Mouse (Mus musculus) heart, embryonic 10.5 days (tissue): ENCODE data around the gene Ntsr1. TPM values are rescaled to one million over a fixed set of nuclear protein-coding genes. Genes with fewer than 3 reads are reported as not detected.
A peak's percentile ranks its signal among the peaks of the same experiment; 100 is the strongest.

Experiments used
- DNase-seq: peaks from one replicate; pipeline ENCODE4 v3.0.0-alpha.2; 2017; ENCODE audit warnings: low spot score
- H3K27ac ChIP-seq: fragments of 300-500 bp; sonication (generic); 2 replicates; pipeline ENCODE4 v1.5.1; 2016; ENCODE audit warnings: mild to moderate bottlenecking
- H3K27me3 ChIP-seq: fragments of 300-500 bp; sonication (generic); 2 replicates; pipeline ENCODE4 v1.6.1; 2016; ENCODE audit warnings: mild to moderate bottlenecking; ENCODE audit not compliant: poor library complexity, insufficient read depth, severe bottlenecking
- H3K36me3 ChIP-seq: fragments of 300-500 bp; sonication (generic); 2 replicates; pipeline ENCODE4 v1.6.1; 2016; ENCODE audit warnings: mild to moderate bottlenecking, moderate library complexity
- H3K4me1 ChIP-seq: fragments of 300-500 bp; sonication (generic); 2 replicates; pipeline ENCODE4 v1.6.1; 2016; ENCODE audit warnings: mild to moderate bottlenecking
- H3K4me3 ChIP-seq: fragments of 300-500 bp; sonication (generic); 2 replicates; pipeline ENCODE4 v1.5.1; 2016; ENCODE audit warnings: mild to moderate bottlenecking, moderate library complexity
- H3K9me3 ChIP-seq: fragments of 300-500 bp; sonication (generic); 2 replicates; pipeline ENCODE4 v1.6.1; 2016; ENCODE audit warnings: mild to moderate bottlenecking, moderate library complexity
- WGBS: fragments of 180-500 bp; shearing (Covaris S2); methylation state at CpG from one replicate; pipeline ENCODE4 v1.1.7; 2016; 5-methylcytosine and 5-hydroxymethylcytosine counted together
- polyA plus RNA-seq: library from polyadenylated mRNA; unstranded; fragments of >200 nt; fragmentation: Nextera tagmentation; extraction: Ambion mirVana; gene quantifications from 2 replicates; pipeline ENCODE4 v1.2.1, GENCODE M21; 2016

Gene Ntsr1
- 0.12 and 0.26 TPM in 2 replicates for polyA plus RNA-seq

DNA sequence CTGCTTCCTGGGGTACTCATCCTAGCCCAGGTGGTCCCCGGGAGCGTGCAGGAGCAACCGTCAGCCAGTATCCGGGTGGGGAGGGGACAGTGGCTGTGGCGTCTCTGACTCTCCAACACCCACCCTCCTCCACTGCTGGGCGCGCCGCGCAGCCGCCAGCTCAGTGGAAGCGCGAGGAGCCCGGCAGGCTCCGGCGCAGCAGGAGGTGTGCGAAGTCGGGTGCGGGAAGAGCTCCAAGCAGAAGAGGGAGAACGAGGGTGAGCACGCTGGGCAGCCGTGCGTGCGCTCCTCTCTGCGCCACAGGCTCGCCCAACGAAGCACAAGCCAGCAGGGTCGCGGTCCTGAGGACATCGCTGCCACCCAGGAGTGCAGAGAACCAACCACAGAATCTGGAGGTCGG is at the start of gene Ntsr1:
TSS of gene Ntsr1 (plus strand) at position 236 of the 400 bp plus-strand sequence.
- peaks cover 38% of the 10 kb centered on the region for H3K4me1 ChIP-seq
- peak within 1 kb of the TSS; percentile 6; the same call in 1 of the 2 replicates for H3K27ac ChIP-seq
- peak within 1 kb of the TSS; percentile 53 for H3K4me3 ChIP-seq
- no peak for DNase-seq
- no peaks in the 10 kb centered on the region for H3K36me3 ChIP-seq
- under 1% methylated on average over 30 of the region's 30 CpGs for WGBS
- H3K9me3 ChIP-seq: no peaks in the 10 kb centered on the region
- peaks cover 73% of the 10 kb centered on the region for H3K27me3 ChIP-seq

DNA sequence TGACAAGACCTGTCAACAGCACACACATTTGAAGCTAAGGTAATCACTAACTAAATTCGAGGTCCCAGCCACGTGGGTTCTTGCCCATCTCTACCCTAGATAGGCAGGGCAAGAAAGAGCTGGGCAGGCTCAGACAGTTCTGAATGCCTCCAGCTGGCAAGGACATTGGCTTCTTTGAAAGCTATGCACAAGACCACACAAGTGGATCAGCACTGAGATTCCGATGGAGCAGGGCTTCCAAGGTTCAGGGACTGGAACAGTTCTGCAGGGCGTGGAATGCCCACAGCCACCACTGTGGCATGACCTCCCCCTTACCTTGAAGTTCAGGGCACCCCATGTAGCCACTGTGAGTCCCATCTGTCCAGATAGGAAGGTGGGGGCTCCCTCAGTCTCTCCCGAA is 49.2 kb upstream of the Ntsr1 start:
- no peak for DNase-seq
- no peaks in the 10 kb centered on the region for H3K36me3 ChIP-seq
- WGBS: 75% methylated on average over 5 of the region's 5 CpGs

DNA sequence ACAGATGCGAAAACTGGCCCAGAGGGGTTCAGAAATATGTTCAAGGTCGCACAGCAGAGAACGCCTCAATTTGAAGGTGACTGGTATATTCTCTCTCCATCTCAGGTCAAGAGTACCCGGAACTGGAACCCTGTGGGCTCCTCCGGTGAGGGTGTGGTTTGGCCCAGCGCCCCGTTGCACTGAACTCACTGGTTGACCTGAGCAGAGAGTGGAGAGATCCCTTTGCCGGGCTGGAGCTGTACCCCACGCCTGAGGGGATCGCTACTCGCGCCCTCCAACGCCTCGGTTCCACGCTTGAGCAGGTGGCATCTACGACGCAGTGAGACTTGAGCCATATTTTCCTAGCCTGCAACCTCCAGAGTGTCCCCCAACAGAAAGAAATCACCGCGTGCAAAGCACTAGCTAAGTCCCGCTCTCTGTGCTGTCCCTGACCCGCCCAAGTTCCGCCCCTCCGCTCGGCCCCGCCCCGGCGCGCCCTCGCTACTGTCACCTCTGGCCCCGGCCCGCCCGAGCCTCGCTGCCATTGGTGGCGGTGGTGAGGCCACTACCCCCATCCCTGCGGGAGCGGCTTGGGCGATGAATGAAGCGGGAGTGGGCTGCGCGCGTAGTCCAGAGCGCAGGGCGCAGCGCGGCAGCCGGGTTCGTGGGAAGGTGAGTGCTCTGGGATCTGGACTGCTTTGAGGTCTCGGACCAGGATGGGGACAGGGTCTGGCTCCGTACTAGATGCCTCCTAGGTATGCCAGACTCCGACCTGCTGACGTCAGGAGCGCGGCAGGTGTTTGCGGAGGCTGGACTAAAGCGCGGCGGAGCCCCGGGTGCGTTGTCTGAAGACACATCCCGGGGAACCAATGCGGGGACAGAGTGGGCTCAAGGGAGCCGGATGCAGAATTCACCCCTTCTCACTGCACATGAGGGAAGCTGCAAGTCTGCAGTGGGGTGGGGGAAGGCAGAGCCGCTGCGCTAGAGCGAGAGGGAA is 43.8 kb upstream of the Ntsr1 start, which contains the start of gene Slco4a1:
TSS of gene Slco4a1 (plus strand) at position 523 of the 976 bp plus-strand sequence.
- DNase-seq: peak; percentile 95
- WGBS: 2% methylated on average over 65 of the region's 65 CpGs
- H3K4me3 ChIP-seq: peak within 1 kb of the TSS; percentile 68
- no peaks in the 10 kb centered on the region for H3K9me3 ChIP-seq
- H3K27ac ChIP-seq: peak within 1 kb of the TSS; percentile 73
- H3K36me3 ChIP-seq: no peaks in the 10 kb centered on the region
- peaks cover 31% of the 10 kb centered on the region for H3K4me1 ChIP-seq
- peaks cover 56% of the 10 kb centered on the region for H3K27me3 ChIP-seq

More for the DNA sequence above, 49.2 kb upstream of the Ntsr1 start:
- H3K4me3 ChIP-seq: no peak overlapping the region
- H3K9me3 ChIP-seq: no peaks in the 10 kb centered on the region
- no peak overlapping the region for H3K27ac ChIP-seq
- H3K27me3 ChIP-seq: peaks cover 27% of the 10 kb centered on the region
- peaks cover 16% of the 10 kb centered on the region for H3K4me1 ChIP-seq

DNA sequence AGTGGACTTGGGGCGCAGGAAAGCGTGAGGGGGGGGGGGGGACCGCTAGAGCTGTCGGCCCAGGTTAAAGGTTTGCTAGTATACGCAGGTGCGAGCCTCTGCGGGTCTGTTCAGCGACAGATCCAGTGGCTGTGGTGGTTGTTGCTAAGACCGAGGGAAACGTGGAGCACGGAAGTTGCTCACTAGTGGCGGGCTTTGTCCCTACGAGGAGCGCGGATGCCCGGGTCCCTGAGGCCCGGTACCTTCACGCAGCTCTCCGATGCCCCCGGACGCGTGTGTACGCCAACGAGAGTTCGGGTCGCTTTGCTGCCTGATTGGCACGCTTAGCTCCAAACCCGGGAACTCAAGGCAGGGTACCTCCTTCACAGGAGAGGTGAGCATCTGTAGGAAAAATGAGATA is 43.1 kb upstream of the Ntsr1 start:
- Histone ChIP-seq H3K9me3 (no peaks in the 10 kb centered on the region), H3K36me3 (no peaks in the 10 kb centered on the region), H3K4me3 (peak overlapping the region; percentile 68), H3K27ac (peak overlapping the region; percentile 73; the same call in 1 of the 2 replicates), H3K27me3 (peaks cover 57% of the 10 kb centered on the region), H3K4me1 (peaks cover 31% of the 10 kb centered on the region)
- DNase-seq: no peak
- 3% methylated on average over 28 of the region's 28 CpGs for WGBS

DNA sequence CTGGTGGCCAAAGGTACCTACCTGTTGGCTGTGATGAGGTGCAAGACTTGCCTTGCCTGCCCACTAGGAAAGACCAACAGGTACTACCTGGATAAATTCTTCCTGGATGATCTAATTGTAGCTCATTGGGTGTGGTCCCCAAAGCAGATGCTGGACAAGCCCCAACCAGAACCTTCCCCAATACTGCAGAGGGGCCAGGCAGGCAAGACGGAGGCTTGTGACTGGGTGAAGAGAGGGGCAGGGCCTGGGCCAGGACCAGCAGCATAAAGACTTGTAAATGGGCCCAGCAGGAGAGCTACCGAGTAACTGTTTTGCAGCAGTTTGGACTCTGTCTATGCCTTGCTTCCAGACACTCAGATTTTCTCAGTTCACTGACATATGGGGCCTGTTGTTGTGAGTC is 42.1 kb upstream of the Ntsr1 start:
- H3K4me3 ChIP-seq: no peak overlapping the region

DNA sequence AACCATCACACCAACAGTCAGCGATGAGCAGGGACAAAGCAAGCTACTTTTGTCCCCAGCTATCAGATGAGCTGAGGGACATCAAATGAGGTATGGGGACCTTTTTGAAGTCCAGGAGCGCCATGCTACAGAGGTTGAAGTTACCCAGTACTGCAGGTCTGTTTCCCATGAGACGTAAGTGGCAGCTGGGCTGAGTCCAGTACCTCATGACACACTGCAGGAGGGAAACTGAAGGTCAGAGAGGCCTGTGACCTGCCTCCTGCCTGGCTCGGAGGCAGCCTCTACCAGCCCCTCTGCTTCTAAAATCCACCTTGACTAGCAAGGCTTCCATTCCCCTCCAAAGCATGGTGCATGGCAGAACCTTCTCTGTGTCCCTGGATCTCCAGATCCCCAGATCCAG is 40.3 kb upstream of the Ntsr1 start:
- Histone ChIP-seq H3K4me3 (no peak overlapping the region), H3K9me3 (no peaks in the 10 kb centered on the region), H3K36me3 (no peaks in the 10 kb centered on the region), H3K4me1 (peaks cover 24% of the 10 kb centered on the region), H3K27ac (no peak overlapping the region), H3K27me3 (peaks cover 67% of the 10 kb centered on the region)
- 75% methylated on average over 4 of the region's 4 CpGs for WGBS
- no peak for DNase-seq

More for the DNA sequence above, 42.1 kb upstream of the Ntsr1 start:
- peaks cover 31% of the 10 kb centered on the region for H3K4me1 ChIP-seq
- DNase-seq: no peak
- no peaks in the 10 kb centered on the region for H3K36me3 ChIP-seq
- peaks cover 57% of the 10 kb centered on the region for H3K27me3 ChIP-seq
- H3K9me3 ChIP-seq: no peaks in the 10 kb centered on the region
- H3K27ac ChIP-seq: no peak overlapping the region
- 53% methylated on average over 2 of the region's 2 CpGs for WGBS

DNA sequence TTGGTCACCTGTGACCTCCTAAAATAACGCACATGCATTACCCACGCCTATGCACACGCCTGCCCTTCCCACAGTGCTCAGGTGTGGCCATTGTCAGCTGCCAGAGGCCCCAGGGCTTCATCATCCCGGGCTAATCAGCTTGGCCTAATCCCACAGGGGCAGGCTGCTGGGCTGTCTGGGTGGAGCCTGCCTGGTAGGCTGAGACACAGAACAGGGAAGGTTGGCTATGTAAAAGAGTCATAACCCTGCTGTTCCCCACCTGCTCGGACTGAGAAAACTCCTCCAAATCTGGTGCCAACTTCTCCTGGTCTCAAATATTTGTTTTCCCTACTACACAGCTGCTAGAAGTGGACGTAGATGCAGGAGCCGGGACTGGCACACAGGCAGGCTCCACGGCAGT is 39.0 kb upstream of the Ntsr1 start:
- Histone ChIP-seq H3K4me1 (peaks cover 15% of the 10 kb centered on the region), H3K27ac (no peak overlapping the region), H3K36me3 (no peaks in the 10 kb centered on the region), H3K27me3 (peaks cover 63% of the 10 kb centered on the region), H3K4me3 (no peak overlapping the region), H3K9me3 (no peaks in the 10 kb centered on the region)
- WGBS: 63% methylated on average over 8 of the region's 8 CpGs
- DNase-seq: no peak

DNA sequence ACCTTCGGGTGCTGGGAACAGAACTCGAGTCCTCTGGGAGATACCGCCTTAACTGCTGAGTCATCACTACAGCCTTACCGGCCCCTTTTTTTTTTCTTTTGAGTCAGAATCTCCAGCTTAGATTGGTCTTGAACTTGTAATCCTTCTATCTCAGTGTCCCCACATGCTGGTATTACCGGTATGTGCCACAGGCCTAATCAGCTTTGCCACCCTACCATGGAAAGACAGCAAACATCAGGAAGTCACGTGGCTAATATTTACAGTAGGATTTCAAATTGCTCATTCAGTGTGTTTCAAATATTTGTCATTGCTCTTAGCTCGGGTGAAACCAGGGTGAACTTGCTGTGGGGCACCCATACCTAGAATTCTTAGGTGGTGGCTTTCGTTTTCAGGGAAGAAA is 37.2 kb upstream of the Ntsr1 start:
- Histone ChIP-seq H3K4me1 (peaks cover 3% of the 10 kb centered on the region; the same call in 1 of the 2 replicates), H3K27ac (no peak overlapping the region), H3K9me3 (no peaks in the 10 kb centered on the region), H3K27me3 (peaks cover 55% of the 10 kb centered on the region), H3K4me3 (no peak overlapping the region), H3K36me3 (no peaks in the 10 kb centered on the region)
- 77% methylated on average over 8 of the region's 8 CpGs for WGBS
- DNase-seq: no peak

DNA sequence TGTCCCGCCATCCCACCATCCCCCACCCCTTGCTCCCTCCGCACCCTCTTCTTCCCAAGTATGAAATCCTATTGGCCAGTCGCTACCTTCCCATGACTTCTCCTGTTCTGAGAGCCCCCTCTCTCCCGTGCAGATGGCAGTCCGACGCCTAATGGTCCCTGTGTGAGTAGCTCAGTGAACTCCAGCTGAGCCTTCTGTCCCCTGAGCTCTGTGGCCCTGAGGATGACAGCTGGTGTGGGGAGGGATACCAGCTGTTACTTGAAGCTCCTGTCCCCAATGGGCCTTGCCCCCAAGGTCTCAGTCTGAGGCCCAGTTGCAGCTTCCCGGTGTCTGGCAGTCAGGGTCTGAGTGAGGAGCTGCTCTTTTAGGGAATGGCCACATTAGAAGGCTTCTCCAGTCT is 33.3 kb upstream of the Ntsr1 start:
- Histone ChIP-seq H3K27ac (no peak overlapping the region), H3K9me3 (no peaks in the 10 kb centered on the region), H3K36me3 (no peaks in the 10 kb centered on the region), H3K4me1 (peaks cover 14% of the 10 kb centered on the region), H3K4me3 (no peak overlapping the region), H3K27me3 (peaks cover 39% of the 10 kb centered on the region)
- no peak for DNase-seq
- WGBS: 66% methylated on average over 7 of the region's 7 CpGs

DNA sequence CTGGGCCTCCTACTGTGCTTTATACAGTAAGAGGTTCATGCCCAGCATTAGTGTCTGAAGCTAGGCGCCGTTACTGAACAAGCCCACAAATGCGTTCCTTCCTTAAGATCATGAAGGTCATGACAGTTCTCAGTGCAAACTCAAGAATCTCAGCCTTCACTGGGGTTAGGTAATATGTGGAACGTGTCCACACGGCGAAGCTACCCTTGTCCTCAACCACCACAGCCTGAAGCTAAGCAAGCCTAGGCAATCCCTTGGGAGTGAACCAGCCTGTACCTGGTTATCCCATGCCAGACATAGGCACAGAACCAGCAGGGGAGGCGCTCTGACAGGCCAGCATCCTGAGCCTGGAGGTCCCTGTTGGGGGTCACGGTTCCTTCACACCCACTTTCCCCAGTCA is 30.9 kb upstream of the Ntsr1 start:
- 86% methylated on average over 8 of the region's 8 CpGs for WGBS
- Histone ChIP-seq H3K4me3 (no peak overlapping the region), H3K27me3 (peaks cover 36% of the 10 kb centered on the region), H3K36me3 (no peaks in the 10 kb centered on the region), H3K4me1 (peaks cover 23% of the 10 kb centered on the region), H3K27ac (no peak overlapping the region), H3K9me3 (no peaks in the 10 kb centered on the region)
- no peak for DNase-seq

DNA sequence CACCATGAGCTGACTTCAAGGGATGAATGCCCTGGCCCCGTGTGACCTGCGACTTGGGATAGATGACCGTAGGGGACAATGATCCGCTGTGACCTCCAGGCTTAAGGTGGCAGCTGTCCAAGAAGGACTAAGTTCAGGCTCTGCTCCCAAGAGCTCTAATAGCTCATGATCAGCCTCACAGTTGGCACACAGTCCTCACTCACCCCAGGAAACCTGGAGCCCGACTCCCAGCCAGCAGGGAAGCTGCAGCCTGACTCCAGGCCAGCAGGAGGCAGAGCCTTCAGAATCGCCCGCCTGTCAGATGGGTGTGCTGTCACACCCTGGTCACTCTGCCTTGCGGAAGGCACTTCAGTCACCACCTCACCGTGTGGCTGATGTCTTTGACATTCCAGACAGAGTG is 30.0 kb upstream of the Ntsr1 start:
- WGBS: 47% methylated on average over 9 of the region's 9 CpGs

DNA sequence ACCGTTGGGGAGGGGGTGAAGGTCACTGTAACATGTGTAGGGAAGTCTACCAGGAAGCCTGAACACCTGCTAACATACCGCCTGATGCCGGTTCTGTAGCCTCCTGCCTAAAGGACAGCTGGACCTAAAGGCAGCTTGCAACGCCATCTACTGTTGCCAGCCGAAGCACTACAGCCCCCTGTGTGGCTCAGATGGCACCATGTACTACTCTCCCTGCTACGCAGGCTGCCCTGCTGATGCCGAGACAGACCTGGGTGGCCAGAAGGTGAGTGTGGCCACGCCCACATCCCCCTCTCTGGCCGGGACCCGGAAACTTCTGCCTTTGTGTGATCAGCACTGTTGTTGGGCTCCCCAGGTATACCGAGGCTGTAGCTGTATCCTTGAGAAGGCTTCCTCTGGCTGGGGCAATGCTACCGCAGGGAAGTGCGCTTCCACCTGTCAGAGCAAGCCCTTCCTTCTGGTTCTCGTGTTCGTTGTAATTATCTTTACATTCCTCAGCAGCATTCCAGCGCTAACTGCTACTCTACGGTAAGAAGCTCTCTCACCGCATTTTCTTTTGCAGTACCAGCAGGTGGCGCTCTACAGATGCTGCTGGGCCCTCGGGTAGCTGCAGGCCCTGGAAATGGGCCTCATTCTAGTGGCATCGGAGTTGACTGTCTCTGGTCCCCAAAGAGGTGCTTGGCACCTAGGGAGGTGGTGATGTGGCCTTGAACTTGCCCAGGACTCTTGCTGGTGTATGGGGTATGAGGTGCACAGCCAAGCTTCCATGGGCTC is 27.3 kb upstream of the Ntsr1 start:
- H3K27me3 ChIP-seq: peaks cover 32% of the 10 kb centered on the region
- H3K4me3 ChIP-seq: peak overlapping the region; percentile 34
- H3K9me3 ChIP-seq: no peaks in the 10 kb centered on the region
- DNase-seq: no peak
- H3K4me1 ChIP-seq: peaks cover 21% of the 10 kb centered on the region
- WGBS: 5% methylated on average over 21 of the region's 21 CpGs
- no peaks in the 10 kb centered on the region for H3K36me3 ChIP-seq
- 0 out of 2 replicates have a peak overlapping the region, but pooled peaks have one; percentile 6 for H3K27ac ChIP-seq

More for the DNA sequence above, 30.0 kb upstream of the Ntsr1 start:
- no peaks in the 10 kb centered on the region for H3K36me3 ChIP-seq
- peaks cover 21% of the 10 kb centered on the region for H3K4me1 ChIP-seq
- H3K4me3 ChIP-seq: no peak overlapping the region
- DNase-seq: no peak
- H3K27me3 ChIP-seq: peaks cover 33% of the 10 kb centered on the region
- H3K27ac ChIP-seq: no peak overlapping the region
- no peaks in the 10 kb centered on the region for H3K9me3 ChIP-seq

DNA sequence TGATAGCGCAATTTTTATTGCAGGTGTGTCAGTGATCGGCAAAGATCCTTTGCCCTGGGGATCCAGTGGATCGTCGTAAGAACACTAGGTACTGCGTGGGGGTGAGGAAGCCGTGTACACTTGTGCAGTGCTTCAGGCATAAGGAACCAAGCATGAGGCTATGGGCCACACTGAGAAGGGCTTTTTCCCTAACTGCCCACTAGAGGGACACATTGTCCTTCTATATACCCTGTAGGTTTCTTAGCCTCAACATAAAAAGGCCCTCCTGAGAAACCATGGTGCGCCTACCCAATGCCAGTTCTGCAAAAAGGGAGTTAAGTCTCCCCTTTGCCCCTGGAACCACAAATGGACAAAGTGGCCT is 26.7 kb upstream of the Ntsr1 start:
- 35% methylated on average over 7 of the region's 7 CpGs for WGBS
- Histone ChIP-seq H3K36me3 (no peaks in the 10 kb centered on the region), H3K4me3 (no peak overlapping the region), H3K4me1 (peaks cover 21% of the 10 kb centered on the region), H3K27me3 (peaks cover 28% of the 10 kb centered on the region), H3K9me3 (no peaks in the 10 kb centered on the region), H3K27ac (no peak overlapping the region)
- no peak for DNase-seq
